Mouse (Mus musculus): ENCODE measurements around the gene Usp25.

The Usp25 gene

DNA sequence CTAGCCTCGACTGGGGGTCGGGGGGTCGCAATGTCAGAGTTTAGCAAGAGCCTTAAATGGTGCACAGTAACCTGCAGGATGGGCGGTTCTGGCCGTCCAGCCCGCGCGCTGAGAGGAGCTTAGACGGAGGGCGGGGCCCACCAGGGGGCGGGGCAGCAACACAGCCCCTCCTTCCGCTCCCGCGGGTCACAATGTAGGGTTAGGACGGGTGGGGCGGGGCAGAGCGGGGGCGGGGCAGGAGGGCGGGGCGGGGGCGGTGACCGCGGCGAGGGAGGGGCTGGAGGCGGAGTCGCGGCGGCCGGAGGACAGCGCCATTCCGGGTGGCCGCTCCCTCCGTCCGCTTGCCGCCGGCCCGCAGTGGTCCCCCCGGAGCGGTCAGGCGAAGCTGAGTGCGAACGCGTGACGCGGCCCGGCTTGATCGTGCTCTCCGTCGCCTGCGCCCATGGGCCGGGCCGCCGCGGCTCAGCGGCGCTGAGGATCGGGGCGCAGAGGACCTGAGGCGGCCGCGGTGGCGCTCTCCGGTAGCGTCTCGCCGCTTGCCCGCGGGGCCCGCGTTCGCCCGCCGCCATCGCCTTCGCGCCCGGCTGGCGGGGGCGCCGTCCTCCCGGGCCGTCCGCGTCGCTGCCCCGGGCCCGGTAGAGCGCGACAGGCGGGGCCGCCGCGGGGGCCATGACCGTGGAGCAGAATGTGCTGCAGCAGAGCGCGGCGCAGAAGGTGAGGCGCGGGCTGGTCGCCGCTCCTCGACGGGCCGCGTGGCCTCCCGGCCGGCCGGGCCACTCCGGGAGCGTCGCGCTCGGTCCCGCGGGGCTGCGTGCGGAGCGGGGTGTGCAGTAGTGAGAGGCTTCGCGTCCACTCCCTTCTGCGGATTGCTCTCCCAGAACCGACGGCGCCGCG lies at the start of gene Usp25:
Usp25 (plus strand) TSS at position 280 of the 894 bp plus-strand sequence.
- peak; percentile 91 to 92 for DNase-seq

DNA sequence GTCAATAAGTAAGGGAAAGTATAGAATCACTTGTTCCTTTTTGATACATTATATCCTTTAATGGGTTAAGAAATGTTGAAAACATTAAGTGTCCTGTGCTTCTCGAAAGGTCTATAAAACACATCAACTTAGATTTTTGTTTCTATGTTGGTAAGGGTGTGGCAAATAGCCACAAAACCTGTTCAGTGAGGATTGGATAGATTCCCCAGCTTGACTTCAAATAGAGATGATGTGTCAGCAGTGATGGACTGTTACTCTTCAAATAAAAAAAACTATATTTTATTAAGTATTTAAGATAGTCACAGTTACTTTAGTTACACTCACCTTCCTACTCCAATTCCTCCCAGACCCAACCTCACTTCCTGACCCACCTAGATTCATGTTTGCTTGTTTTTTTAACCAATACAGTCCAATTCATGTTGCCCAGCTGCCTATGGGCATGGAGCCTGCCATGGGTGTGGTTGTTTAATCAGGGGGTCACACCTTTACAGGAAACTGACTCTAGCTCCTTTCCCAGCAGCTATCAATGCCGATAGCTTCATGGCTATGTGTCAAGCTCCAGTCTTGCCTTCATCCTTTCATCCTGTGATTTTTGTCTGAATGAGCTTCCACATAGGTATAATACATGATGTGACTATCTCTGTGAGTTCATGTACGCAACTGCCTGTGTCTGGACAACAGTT lies 45.8 kb upstream of the Usp25 start:
- DNase-seq, result no peak

DNA sequence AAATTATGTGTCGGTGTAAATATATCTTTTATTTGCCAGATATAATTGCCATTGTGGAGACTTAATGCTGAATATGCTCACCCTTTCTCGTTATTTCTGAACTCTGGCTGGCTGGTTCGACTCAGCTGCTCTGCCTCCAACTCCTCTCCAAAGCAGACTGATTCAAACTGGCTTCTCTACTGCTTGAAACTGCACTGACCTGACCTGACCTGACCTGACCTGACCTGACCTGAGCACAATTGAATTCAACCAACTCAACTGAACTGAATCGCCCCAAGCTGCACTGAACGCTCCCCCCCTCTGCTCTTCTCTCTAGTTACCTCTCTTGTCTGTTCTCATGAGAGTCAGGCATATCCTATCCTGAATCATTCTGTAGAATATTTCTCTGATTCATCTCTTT lies 42.3 kb upstream of the Usp25 start:
- DNase-seq, result no peak

DNA sequence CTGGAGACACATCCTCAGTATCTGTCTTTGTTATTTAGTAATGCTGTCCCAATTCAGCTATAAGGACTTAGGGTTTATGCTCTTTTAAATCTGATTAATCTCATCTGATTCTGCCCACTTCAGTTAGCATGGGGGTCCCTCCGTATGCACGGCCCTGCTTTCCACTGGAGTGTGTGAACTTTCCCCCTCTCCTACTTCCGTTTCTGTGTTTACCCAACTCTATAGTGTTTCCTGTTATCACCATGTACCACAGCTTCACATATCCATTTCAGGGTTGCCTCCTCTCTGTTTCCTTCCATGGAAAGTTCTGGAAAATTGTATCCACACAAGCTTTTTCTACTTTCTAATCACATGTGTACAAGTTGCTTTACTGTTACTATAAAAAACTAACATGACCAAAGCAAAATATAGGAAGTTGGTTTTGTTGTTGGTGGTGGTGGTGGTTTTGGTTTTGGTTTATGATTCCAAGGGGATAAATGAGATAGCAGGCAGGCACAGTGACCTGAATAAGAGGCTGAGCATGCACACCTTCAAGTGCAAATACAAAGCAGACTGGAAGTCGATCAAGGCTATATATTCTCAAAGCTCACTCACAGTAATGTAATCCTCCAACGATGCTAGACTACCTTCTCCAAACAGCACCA lies 36.6 kb upstream of the Usp25 start:
- DNase-seq, result no peak

DNA sequence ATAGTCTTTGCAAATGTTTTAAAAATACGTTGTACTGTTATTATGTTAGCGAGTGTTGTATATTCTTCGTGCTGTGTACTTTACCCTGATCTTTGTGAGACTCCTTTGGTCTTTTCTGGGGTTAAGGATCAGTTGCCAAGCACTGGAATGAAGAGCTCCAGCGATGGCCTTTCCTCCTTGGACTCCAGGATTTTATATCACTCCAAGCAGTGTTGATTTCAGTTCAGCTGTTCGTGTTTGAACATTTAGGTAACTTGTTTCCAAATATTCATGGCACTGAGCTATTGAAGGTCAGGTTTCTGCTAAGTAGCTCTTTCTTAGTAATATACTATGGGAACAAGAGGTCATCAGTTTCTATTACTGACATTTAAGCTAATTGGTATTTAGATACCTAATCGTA lies 29.8 kb upstream of the Usp25 start:
- no peak for DNase-seq

DNA sequence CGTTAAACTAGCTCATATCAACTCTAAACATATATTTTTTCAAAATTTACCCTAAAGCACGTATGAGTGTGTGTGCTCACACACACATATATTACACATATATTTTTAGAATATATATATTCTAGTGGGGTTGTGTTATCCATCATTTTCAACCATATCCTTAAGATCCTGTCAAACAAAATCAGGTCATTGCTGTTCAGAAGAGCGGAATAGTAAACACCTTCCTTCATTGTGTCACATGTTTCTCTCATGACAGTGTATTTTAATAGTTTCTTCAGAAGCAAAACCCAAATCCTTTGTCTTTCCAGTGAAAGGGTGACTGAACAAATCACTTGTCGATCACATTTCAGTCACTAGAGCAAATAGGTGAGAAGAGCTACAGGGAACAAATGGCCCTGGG lies 25.8 kb upstream of the Usp25 start:
- no peak for DNase-seq

DNA sequence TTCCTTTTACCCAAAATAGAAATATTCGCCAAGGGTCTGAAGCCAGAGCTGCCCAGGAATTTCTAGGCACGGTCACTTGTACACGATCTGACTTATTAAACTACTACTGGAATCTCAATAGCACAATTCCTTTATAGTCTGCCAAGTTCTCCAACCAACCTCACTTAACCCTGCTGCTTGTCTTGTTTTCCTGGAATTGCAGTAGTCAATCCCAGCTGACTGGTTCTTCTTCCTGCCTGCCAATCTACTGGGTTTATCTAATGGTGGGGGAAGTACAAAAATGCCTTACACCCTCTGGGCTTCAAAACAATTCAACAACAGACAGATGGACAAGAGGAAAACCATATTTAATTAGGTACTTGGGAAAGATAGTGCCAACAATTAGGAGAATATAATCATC lies 9.6 kb upstream of the Usp25 start:
- DNase-seq, result no peak

DNA sequence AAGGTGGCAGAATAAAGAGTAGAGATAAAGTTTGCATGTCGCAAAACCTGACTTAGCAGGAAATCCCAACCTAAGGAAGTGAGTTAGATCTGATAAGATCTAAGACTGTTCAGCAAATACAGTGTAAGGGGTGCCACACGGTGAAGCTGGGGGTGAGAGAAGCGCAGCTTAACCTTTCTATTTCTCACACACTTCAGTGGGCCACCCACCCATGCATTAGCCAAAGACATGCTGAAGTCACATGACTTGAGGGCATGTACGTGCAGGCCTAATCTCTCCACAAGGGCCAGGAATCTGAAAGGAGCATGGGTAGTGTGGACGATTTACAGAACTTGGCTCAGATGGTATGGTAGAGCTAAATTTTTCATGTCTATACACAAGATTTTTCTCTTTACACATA lies 4.3 kb upstream of the Usp25 start:
- no peak for DNase-seq

DNA sequence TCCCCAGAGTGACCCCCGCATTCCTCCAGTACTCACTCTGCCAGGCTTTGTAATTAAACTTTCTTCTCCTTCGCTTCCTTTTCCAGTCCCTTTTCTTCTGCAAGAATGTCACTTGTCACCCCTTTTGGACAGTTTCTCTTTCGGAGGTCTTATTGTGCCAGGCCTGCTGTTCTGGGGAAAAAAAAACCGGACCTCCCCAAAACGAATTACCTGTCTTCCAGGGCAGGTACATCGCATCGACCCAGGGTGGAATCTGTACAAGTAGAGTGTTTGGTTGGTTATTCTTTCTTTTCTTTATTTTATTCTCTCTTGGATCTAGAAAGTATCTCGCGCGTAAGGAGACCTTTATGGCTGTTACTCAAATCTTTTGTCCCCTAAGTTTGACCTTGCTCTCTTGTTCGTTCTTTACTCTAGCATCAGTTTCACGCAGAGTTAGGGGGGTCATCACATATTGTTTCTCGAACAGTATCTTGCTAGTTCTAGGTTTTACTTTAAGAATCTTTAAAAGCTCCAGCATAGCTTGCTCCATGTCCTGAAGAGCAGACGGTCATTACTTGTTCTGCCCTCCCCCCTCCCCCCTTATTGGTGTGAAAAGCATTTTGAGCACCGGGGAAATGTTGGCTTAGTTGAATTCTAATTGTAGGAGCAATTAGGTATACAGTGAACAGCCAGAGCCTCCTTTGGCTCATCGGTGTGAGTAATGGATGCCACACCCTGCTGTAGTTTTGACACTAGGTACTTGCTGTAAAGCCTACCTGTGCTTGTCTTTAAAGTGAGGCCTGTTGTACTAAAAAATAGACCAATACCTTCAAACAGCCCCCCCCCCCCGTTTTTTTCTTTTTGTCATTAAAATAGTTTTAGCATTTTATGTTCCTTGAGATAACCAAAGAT lies 1.1 kb downstream of the Usp25 start:
- no peak for DNase-seq

DNA sequence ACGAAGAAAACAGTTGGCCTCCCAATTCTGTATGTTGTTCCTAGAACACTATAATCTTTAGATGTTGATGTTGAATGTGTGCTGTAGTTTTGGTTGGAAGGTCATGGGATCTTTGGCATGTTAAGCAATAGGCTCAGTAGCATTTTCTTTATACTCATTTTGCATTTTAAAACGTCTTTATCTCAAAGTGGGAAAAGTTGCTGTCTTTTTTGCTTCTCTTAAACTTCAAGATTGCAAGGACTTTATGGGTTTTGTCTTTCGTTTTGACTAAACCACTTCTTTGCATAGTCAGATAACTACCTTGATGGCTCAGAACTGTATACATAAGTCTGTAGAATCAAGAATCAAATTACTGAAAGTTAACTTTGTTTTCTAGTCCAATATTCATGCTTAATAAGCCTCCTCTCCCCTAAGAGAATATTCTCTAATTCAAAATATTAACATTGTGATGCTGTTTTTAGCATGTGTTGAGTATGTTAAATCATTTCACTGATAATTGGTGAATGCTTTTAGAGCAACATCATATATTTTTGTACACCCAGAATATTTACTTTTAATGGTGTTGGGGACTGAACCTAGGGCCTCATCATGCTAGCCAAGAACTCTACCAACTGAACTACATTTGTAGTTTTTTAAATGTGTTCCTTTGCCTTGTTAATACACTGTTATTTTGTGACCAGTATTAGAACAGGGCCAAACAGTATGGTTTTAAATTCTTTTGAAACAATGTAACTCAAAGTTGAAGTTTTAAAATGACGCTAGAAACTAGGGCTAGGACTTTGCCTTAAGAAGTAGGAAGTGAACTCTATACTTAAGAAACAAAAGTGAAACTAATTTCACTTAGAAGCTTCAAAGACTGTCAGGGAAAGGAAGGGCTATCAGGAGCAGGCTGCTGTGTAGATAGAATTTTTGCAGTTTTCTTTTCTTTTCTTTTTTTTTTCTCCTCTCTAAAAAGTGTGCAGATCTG lies 2.2 kb downstream of the Usp25 start:
- no peak for DNase-seq

DNA sequence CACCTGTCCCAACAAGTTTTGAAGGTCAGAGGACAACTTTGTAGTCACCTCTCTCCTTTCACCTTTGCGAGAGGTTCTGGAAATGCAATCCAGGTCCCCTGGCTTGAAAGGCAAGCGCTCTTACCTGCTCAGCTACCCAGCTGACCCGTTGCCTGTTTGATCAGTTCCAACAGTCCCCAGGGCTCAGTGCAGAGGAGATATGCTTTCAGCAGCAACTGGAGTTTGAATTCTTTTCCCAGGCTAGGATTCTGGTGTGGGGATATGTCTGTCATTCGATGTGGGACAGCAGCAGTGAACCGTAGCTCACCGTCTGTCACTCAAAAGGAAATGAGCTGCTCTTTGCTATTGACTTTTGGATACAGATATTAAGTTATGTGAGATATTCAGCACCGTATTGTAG lies 4.4 kb downstream of the Usp25 start:
- DNase-seq, result no peak

DNA sequence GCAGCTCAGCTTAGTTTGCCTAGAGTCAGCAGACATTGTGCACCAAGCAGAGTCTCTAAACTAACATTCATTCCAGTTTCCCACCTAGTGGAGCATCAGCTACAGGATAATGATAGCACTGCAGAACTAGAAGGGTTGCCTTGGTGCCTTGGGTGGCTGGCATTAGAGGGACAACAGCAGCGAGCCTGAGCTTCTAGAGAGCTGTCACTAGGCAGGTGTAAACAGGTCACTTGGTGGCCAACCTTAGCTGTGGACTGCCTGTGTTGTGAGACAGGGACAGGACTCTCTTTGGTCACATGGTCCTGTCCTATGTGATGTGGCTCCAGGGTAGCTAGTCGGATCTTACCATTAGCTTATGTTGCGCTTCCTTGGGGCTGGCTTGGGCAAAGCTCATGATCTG lies 6.7 kb downstream of the Usp25 start:
- no peak for DNase-seq

DNA sequence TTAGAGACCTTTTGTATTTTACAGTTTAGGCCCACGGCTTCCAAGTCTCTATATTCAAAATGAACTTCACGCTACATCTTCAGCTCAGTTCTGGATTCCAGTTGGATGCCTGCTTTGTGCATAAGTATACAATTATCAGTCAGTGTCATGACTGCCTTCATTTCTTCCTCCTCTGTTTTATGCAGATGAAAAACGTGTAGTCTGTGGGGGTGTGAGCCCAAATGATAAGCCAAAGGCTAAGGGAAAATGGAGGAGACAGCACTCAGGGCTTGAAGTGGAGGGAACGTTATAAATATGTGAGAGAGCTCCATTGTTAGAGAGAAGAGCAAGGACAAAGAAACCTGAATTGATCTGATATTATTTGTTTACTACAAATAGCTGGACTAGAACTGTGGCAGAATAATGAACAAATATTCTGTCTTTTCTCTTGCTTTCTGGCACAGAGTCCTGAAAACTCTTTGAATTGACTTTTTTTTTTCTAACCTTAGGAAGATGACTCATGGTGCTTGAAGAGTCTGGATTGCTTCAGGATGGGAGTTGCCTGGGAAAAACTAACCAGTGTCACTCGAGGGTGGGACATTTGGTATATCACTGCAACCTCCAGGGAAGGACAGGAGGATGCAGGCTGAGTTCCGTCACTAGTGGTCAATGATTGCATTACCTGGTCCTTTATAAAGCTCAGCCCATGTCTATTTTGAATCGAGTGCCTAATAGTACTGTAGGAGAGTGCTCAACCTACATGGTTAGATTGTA lies 10.3 kb downstream of the Usp25 start:
- DNase-seq, result no peak

DNA sequence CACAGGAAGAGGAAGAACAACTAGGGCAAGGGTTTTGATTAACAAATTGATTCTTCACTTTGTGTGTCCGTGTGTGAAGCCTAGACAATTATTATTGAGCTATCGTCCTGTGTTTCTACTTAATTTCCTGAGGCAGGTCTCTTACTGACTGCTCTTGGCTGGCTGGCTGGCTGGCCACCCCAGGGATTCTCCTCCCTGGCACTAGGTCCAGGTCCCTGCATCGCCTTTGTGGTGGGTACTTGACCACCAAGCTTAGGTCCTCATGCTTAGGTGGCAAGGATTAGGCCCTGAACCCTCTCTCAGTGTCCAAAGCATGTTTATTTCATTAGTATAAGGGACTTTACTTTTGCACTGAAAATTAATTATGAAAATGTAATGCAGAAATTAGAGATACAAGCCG lies 12.6 kb downstream of the Usp25 start:
- no peak for DNase-seq

DNA sequence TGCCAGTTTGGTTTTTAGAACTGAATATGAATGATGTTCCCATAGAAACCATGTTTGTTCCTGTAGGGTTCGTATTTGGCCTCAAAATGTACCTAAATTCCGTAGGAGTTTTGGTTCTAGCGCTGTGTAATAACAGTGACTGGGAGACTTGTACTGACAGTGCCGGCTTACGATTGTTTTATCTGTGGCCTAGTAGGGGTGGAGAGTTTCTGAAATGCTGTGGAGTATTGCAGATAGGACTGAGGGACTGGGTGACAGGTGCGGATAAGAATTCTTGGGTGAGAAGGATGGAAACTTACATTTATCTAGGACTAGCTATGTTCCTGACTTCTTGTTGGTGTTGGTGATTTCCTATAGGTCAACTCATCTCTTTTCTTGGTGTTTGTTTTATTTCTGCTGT lies 13.4 kb downstream of the Usp25 start:
- DNase-seq, result no peak

DNA sequence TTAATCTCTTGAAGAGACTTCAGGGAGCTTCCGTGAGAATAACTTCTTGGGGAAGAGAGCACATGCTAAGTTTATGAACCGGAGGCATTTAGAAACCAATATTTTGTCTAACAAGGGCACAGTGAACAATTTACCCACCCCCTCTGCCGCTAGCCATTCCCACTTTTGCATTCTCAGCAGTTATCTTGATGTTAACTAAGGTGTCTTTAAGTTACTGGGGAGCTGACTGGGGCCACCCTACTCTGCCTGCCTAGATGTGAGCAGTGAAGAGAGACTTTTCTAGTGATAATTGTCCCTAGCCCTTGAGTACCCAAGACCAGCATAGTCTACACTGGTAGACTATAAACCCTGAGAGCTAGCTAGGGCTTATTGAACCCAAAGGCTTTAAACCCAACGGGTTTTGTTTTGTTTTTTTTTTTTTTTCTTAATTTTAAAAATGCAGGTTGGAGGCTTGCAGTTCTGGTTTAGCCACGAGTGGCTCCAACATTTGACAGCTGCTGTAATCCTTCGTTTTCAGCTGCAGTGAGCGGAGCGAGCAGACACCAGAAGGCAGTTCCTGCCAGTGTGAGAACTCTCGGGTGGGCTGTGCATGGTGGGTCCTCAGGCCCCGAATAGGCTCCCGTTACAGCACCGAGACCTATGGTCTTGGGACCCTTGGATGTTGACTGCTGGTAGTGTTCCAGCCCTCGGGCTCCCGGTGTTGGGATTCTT lies 14.6 kb downstream of the Usp25 start:
- no peak for DNase-seq

DNA sequence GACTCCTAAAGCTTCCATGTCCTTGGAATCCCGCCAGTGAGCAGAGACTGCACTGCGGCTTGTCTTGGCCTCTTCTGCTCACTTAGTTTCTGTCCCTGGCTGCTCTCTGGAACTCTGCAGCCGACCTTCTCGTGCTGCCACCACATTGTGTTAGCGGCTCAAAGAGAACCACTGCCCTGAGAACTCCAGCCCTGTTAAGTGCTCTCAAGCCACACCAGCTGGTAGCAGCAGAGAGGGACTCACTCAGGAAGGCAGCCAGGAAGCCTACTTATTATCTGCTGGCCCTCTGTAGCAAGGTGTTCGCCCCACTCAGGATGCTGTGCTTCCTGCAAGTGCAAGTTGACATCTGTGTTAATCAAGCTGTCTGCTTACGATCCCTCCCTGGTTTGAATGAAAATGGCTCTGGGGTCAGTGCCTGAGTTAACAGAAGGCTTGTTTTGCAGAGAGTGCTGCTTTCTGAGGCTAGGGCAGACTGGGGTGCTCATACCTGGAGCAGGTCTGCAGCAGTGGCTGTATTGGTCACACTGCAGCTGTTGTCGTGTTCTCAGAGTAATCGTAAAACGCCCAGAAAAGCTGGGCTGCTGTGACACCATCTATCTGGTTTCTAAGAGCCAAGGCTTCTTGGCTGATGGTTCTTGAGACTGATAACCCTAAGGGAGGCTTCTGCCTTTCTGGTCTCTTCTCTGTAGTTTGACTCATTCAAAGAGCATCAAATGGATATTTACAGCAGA lies 15.3 kb downstream of the Usp25 start:
- peak; percentile 75 to 77 for DNase-seq

DNA sequence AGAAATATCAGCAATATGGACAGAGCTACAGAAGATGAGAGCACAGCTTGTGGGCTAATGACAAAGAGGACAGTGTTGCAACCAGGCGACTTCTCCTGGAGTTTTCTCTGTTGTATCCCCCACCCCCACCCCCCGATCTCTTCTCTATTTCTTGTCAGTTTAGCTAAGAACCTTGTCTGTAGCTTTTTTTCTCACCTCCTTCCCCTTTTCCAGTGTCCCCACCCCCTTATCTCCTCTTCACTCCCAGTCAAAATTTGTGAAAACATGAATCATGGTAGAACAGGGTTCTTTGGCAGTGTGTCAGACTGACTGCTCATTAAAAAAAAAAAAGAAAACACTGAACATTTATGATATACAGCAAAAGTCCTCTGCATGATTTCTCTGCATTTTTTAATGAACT lies 16.9 kb downstream of the Usp25 start:
- no peak for DNase-seq

DNA sequence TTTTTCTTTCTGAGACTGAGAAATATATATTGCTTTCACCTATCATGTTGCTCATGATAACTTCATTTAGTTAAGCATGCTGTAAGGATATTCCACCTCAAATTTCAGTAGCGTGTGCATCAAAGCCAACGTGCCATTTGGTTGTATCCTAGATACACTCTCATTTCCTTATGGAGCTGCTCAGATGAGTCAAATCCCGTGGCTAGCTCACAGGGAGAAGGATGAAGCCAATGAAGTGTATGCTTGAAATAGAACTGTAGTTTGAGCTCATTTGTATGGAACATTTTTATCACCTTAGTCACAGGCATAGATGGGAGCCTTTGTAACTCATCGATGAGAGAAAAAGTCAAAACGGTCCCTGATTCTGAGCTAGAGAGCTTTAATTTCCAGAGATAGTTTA lies 20.8 kb downstream of the Usp25 start:
- no peak for DNase-seq

DNA sequence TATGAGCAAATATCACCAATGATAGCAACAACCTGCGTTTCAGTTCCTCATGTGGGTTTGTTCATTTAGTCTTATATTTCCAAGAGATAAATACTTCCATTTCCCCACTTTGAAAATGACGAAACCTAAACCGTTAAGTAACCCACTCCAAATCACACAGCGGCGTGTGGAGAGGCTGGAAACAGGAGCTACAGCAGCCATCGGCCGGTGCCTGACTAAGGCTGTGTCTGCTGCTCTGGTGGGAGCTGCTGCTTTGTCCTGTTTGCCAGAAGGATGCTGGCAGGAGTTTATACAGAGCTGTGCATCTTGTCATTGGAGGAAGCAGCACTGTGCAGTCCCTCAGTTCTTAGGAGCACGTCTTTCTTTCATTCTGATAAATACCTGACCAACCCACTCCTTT lies 21.2 kb downstream of the Usp25 start:
- DNase-seq, result no peak
